In genomic region chr1:92802362-92802761, GRCm38 (mm10) we compare ENCODE assay signal across 29 mouse cellular contexts. TPM values are rescaled to one million over a fixed set of nuclear protein-coding genes. Genes with fewer than 3 reads are reported as not detected.
DNase-seq lines count a peak whose midpoint lies in the region; TF ChIP-seq lines count a peak whose summit lies in the region.
"Had no signal": no experiment of that assay in that cellular context is flagged by ENCODE, and none has a peak within 500 bp of the region (broad histone marks: within the 10 kb centered on the region; RNA-seq: fewer than 3 reads in every experiment).

No protein-coding gene starts in this region.

- H3ac ChIP-seq in myocyte (ENCODE audit: control insufficient read depth, insufficient read length) = no peak overlapping the region

- no peaks in the 10 kb centered on the region for H3K27me3 ChIP-seq in myocyte (ENCODE audit: control insufficient read depth, insufficient read depth, insufficient read length)
- H3K27me3 ChIP-seq: forebrain, embryonic 13.5 days; kidney, embryonic 15.5 days; limb, embryonic 12.5 days; liver, embryonic 15.5 days; lung, embryonic 15.5 days; midbrain, embryonic 15.5 days; Patski had no signal

- TF ChIP-seq CTCF in layer of hippocampus, adult 2 months (conservative IDR thresholded peaks at IDR 0.05) = no peak

- intact Hi-C loops in gastrocnemius, postnatal 36 days (cut with DNase I) = no loop called here

- H3K27ac ChIP-seq in layer of hippocampus, adult 2 months = no peak overlapping the region
- H3K27ac ChIP-seq: forebrain, embryonic 13.5 days; hindbrain, embryonic 14.5 days; kidney, embryonic 15.5 days; left cerebral cortex, adult 2 months; limb, embryonic 12.5 days; liver, embryonic 15.5 days; lung, embryonic 15.5 days; macrophage; midbrain, embryonic 15.5 days; stomach, postnatal 0 days had no signal

- H3K4me2 ChIP-seq in myocyte (ENCODE audit: low read depth) = no peak overlapping the region
- H3K4me2 ChIP-seq: forebrain, embryonic 13.5 days; heart, embryonic 11.5 days; hindbrain, embryonic 14.5 days; kidney, embryonic 15.5 days; limb, embryonic 12.5 days; liver, embryonic 15.5 days; lung, embryonic 15.5 days; midbrain, embryonic 15.5 days had no signal

- no peak overlapping the region for H3K4me3 ChIP-seq in myocyte
- H3K4me3 ChIP-seq in layer of hippocampus, adult 2 months = no peak overlapping the region
- H3K4me3 ChIP-seq: forebrain, embryonic 13.5 days; kidney, embryonic 15.5 days; left cerebral cortex, adult 2 months; limb, embryonic 12.5 days; liver, embryonic 15.5 days; lung, embryonic 15.5 days; midbrain, embryonic 15.5 days had no signal

- H3K79me2 ChIP-seq in myocyte (ENCODE audit: control insufficient read depth, insufficient read depth) = no peaks in the 10 kb centered on the region

- peak; percentile 42 for DNase-seq in adrenal gland, adult 2 months
- DNase-seq in adrenal gland, postnatal 10 days = no peak
- peak; percentile 10 for DNase-seq in lung, postnatal 36 days
- DNase-seq in lung, postnatal 4 days = no peak
- peak; percentile 29 for DNase-seq in Muller cell, postnatal 12 days (ENCODE audit: inconsistent ontology term)
- DNase-seq in layer of hippocampus, adult 2 months (ENCODE audit: low spot score in 2 of 2) = no peak
- DNase-seq in gastrocnemius, postnatal 36 days = no peak
- DNase-seq: cerebellum, adult 8-10 months; cerebellum, postnatal 25 days; gastrocnemius, postnatal 14 days; heart, adult 18-20 months; kidney, adult 11 months; kidney, postnatal 25 days; right cerebral cortex, postnatal 25 days; thymus, adult 18-20 months; thymus, postnatal 25 days had no signal

- H3K36me3 ChIP-seq in myocyte (ENCODE audit: control insufficient read depth, insufficient read depth) = no peaks in the 10 kb centered on the region
- H3K36me3 ChIP-seq: kidney, embryonic 15.5 days; limb, embryonic 12.5 days; liver, embryonic 15.5 days; lung, embryonic 15.5 days; midbrain, embryonic 15.5 days had no signal

- no peak for TF ChIP-seq POLR2A in myocyte (IDR thresholded peaks at IDR 0.05; ENCODE audit: insufficient read length, low read depth)

TF ChIP-seq in myocyte, 11 proteins besides CTCF, POLR2A, EP300 and RAD21:
- TF ChIP-seq REST (IDR thresholded peaks at IDR 0.05; ENCODE audit: insufficient read depth, insufficient read length) (no peak), TCF12 (IDR thresholded peaks at IDR 0.05; ENCODE audit: insufficient read depth, poor library complexity, severe bottlenecking) (no peak), MAX (IDR thresholded peaks at IDR 0.05; ENCODE audit: low read depth) (no peak), TCF3 (IDR thresholded peaks at IDR 0.05; ENCODE audit: insufficient read length, low read depth) (no peak), CEBPB (IDR thresholded peaks at IDR 0.05; ENCODE audit: insufficient read depth, poor library complexity, severe bottlenecking) (peak; percentile 61; the same call in 1 of the 2 replicates), POLR2AphosphoS2 (IDR thresholded peaks at IDR 0.05; ENCODE audit: insufficient read length, low read depth) (no peak), E2F4 (IDR thresholded peaks at IDR 0.05; ENCODE audit: insufficient read depth) (no peak), MYOD1 (IDR thresholded peaks at IDR 0.05; ENCODE audit: control insufficient read depth in 1 of 3, insufficient read length in 2 of 3, low read depth in 2 of 3) (no peak)

RNA-seq across cellular contexts. Expression of gene Gpc1, which starts 29.1 kb away (rescaled TPM):
- total RNA-seq in adrenal gland, adult 2 months (2021) = 10 to 100 TPM; 61.7 to 84.3 TPM
- polyA plus RNA-seq in adrenal gland, adult 2 months (2012; rRNA removed) = 43.3 and 49.8 TPM in 2 replicates
- total RNA-seq in adrenal gland, postnatal 10 days (2021) = 10 to 100 TPM; 39.7 to 51.8 TPM
- polyA plus RNA-seq in myocyte (2012; fragmentation: generic; extraction: Trizol) = 930 TPM
- total RNA-seq in layer of hippocampus, adult 2 months (2021) = 100 to 1,000 TPM; 146 to 154 TPM
- 100 to 1,000 TPM; 244 to 266 TPM for total RNA-seq in gastrocnemius, postnatal 36 days (2021)

Comparison
In these comparisons a context has a peak if more than half of its experiments do, and no peak if none do; other contexts are left out.
1. DNase-seq: peak in adrenal gland, adult 2 months (single experiment), lung, postnatal 36 days (single experiment) and Muller cell, postnatal 12 days (single experiment); none in adrenal gland, postnatal 10 days (single experiment), lung, postnatal 4 days (0 of 2), layer of hippocampus, adult 2 months (0 of 2) and gastrocnemius, postnatal 36 days (0 of 2).